In genomic region chr11:94146049-94146605, GRCm38 (mm10) we compare ENCODE assay signal across 15 mouse cellular contexts.
DNase-seq lines count a peak whose midpoint lies in the region; ATAC-seq and TF ChIP-seq lines count a peak whose summit lies in the region.
"Had no signal": no experiment of that assay in that cellular context is flagged by ENCODE, and none has a peak within 500 bp of the region (broad histone marks: within the 10 kb centered on the region; RNA-seq: fewer than 3 reads in every experiment).

No protein-coding gene starts in this region.

- intact Hi-C loops in left cerebral cortex, postnatal 14 days (cut with DNase I) = loop anchor here (1.0 kb wide), 1 partner anchor 65 kb away; the partner anchor contains the start of gene Tob1

- no peak for TF ChIP-seq POLR2A in cortical plate, adult 2 months (IDR thresholded peaks at IDR 0.05; ENCODE audit: extremely low read depth, insufficient read depth, low read length)

- no peaks in the 10 kb centered on the region for H3K36me3 ChIP-seq in midbrain, postnatal 0 days (ENCODE audit: insufficient read depth, low read length)
- H3K36me3 ChIP-seq: G1E; midbrain, embryonic 12.5 days had no signal

- 90% methylated on average over 14 of the region's 14 CpGs for WGBS in midbrain, postnatal 0 days

- H3K27ac ChIP-seq in cortical plate, adult 2 months (ENCODE audit: insufficient read depth, low read length) = peak overlapping the region; percentile 40; the same call in 1 of the 2 replicates
- peak overlapping the region; percentile 82 for H3K27ac ChIP-seq in midbrain, postnatal 0 days (ENCODE audit: low read depth, low read length)

- no peak overlapping the region for H3K4me3 ChIP-seq in cortical plate, adult 2 months (ENCODE audit: insufficient read depth, low read length)
- no peak overlapping the region for H3K4me3 ChIP-seq in midbrain, postnatal 0 days (ENCODE audit: low read depth, low read length)
- H3K4me3 ChIP-seq: erythroblast, embryonic 14.5 days; midbrain, embryonic 12.5 days had no signal

- ATAC-seq in midbrain, postnatal 0 days (ENCODE audit: low FRiP score) = no peak
- ATAC-seq: intestine, postnatal 0 days had no signal

- peaks cover 7% of the 10 kb centered on the region for H3K4me1 ChIP-seq in cortical plate, adult 2 months (ENCODE audit: control insufficient read depth, insufficient read depth, low read length)
- H3K4me1 ChIP-seq in midbrain, postnatal 0 days (ENCODE audit: insufficient read depth, low read length) = peaks cover 7% of the 10 kb centered on the region; the same call in 1 of the 2 replicates

- H3K9ac ChIP-seq in midbrain, postnatal 0 days (replicated peaks; ENCODE audit: low read length, poor library complexity, severe bottlenecking) = no peak overlapping the region
- H3K9ac ChIP-seq: midbrain, embryonic 12.5 days had no signal

- DNase-seq in cerebellum, adult 9-10 months = peak; percentile 48
- no peak for DNase-seq in cerebellum, postnatal 4 days (ENCODE audit: low spot score in 2 of 2)
- DNase-seq in left cerebral cortex, adult 18-20 months (ENCODE audit: low spot score in 2 of 2) = peak; percentile 49 to 65
- DNase-seq in left cerebral cortex, postnatal 14 days (ENCODE audit: low spot score in 2 of 2) = no peak
- no peak for DNase-seq in midbrain, postnatal 0 days (ENCODE audit: low spot score)
- DNase-seq in thymus, postnatal 25 days = no peak
- no peak for DNase-seq in lung, postnatal 10 days
- DNase-seq: gastrocnemius, postnatal 14 days; kidney, postnatal 36 days; thymus, adult 18-20 months had no signal

- TF ChIP-seq CTCF in cortical plate, adult 2 months (IDR thresholded peaks at IDR 0.05; ENCODE audit: extremely low read depth, insufficient read depth, low read length) = no peak
- no peak for TF ChIP-seq CTCF in midbrain, postnatal 0 days (IDR thresholded peaks at IDR 0.05)

- H3K4me2 ChIP-seq in midbrain, postnatal 0 days (ENCODE audit: low read depth, low read length, poor library complexity, severe bottlenecking) = no peak overlapping the region
- H3K4me2 ChIP-seq: midbrain, embryonic 12.5 days had no signal

- H3K9me3 ChIP-seq in midbrain, postnatal 0 days (ENCODE audit: low read length) = no peaks in the 10 kb centered on the region
- H3K9me3 ChIP-seq: G1E; midbrain, embryonic 12.5 days had no signal

- H3K27me3 ChIP-seq in midbrain, postnatal 0 days (ENCODE audit: insufficient read depth, low read length) = no peaks in the 10 kb centered on the region

Comparison
In these comparisons a context has a peak if more than half of its experiments do, and no peak if none do; other contexts are left out.
1. DNase-seq: peak in cerebellum, adult 9-10 months (single experiment) and left cerebral cortex, adult 18-20 months (2 of 2); none in cerebellum, postnatal 4 days (0 of 2), left cerebral cortex, postnatal 14 days (0 of 2), midbrain, postnatal 0 days (single experiment), thymus, postnatal 25 days (single experiment) and lung, postnatal 10 days (single experiment).